Mouse (Mus musculus): ENCODE results near the gene Akap7. TPM values are rescaled to one million over a fixed set of nuclear protein-coding genes. Genes with fewer than 3 reads are reported as not detected.

The Akap7 gene
- polyA plus RNA-seq, 1 experiment = 91.9 TPM

DNA sequence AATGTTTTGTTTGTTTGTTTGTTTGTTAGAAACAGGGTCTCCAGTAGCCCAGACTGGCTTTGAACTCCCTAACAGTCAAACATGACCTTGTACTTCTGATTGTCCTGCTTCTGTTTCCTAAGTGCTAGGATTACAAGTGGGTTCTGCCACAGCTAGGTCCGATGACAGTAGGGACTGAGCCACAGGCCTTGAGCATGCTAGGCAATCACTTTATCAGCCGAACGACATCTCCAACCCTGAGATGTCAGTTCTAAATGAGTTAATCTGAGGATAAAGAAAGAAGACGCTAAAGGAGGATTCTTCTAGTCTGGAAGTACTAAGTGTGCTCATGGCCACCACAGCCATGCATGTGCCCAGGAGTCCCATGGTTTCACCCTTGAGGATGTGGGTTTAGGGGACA, 3.1 kb upstream of the Akap7 start:
- no peak for DNase-seq
- H3K4me3 ChIP-seq (replicated peaks; ENCODE audit: insufficient read depth, low read depth, low read length) = no peak overlapping the region
- H3K27me3 ChIP-seq (ENCODE audit: control insufficient read depth, insufficient read depth, low read length) = peaks cover 3% of the 10 kb centered on the region; the same call in 1 of the 2 replicates
- TF ChIP-seq CTCF (IDR thresholded peaks at IDR 0.05; ENCODE audit: borderline replicate concordance, insufficient read depth, low read depth, low read length) (no peak), POLR2A (IDR thresholded peaks at IDR 0.05; ENCODE audit: borderline replicate concordance, insufficient read depth, low read length) (no peak)
- no peaks in the 10 kb centered on the region for H3K4me1 ChIP-seq (ENCODE audit: control insufficient read depth, insufficient read depth, low read length)
- WGBS = 84% methylated on average over 4 of the region's 4 CpGs
- no peak overlapping the region for H3K27ac ChIP-seq (ENCODE audit: insufficient read depth, low read length)

DNA sequence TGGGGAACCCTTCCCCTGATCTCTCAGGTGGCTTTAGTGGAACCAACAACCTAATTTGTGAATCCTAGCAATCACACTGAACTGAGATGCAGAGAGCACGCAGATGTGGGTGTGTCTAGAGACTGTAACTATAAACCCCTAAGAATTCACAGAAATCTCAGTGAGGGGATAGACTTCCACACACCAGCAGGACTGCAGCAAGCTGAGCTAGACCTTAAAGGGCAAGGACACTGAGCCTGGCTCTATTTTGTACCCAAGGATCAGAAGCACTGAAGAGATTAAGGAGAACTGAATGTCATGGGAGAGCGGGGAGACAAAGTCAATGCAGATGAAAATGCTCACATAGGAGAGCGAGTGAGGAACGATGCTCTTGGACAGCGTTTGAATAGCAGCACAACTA, 2.3 kb upstream of the Akap7 start:
- TF ChIP-seq POLR2A (IDR thresholded peaks at IDR 0.05; ENCODE audit: borderline replicate concordance, insufficient read depth, low read length) (no peak), CTCF (IDR thresholded peaks at IDR 0.05; ENCODE audit: borderline replicate concordance, insufficient read depth, low read depth, low read length) (no peak)
- DNase-seq = no peak
- Histone ChIP-seq H3K4me1 (ENCODE audit: control insufficient read depth, insufficient read depth, low read length) (no peaks in the 10 kb centered on the region), H3K4me3 (replicated peaks; ENCODE audit: insufficient read depth, low read depth, low read length) (no peak overlapping the region), H3K27ac (ENCODE audit: insufficient read depth, low read length) (no peak overlapping the region), H3K27me3 (ENCODE audit: control insufficient read depth, insufficient read depth, low read length) (peaks cover 3% of the 10 kb centered on the region; the same call in 1 of the 2 replicates)
- WGBS = 93% methylated on average over 5 of the region's 5 CpGs

DNA sequence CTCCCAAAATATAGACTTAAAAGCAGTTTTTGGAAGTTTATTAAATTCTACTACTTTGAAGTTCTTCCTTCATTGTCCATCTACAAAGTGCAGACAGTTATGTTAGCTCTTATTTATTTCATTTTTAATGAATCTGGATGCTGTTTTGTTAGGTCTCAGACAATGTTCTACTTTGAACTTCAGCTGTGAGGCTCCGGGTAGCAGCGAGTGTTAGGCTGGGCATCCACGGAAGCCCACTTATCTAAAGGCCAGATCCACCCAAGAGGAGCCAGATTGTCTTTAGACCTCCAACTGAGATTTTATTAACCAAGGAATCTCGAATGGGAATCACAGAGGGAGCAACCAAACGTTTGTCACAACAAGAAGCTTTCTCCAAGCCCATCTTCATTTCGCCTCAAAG, 2.5 kb downstream of the Akap7 start:
- DNase-seq = no peak
- Histone ChIP-seq H3K27me3 (ENCODE audit: control insufficient read depth, insufficient read depth, low read length) (no peaks in the 10 kb centered on the region), H3K4me1 (ENCODE audit: control insufficient read depth, insufficient read depth, low read length) (no peaks in the 10 kb centered on the region), H3K4me3 (replicated peaks; ENCODE audit: insufficient read depth, low read depth, low read length) (no peak overlapping the region), H3K27ac (ENCODE audit: insufficient read depth, low read length) (no peak overlapping the region)
- no peak for TF ChIP-seq CTCF (IDR thresholded peaks at IDR 0.05; ENCODE audit: borderline replicate concordance, insufficient read depth, low read depth, low read length)
- WGBS = 36% methylated on average over 6 of the region's 6 CpGs

DNA sequence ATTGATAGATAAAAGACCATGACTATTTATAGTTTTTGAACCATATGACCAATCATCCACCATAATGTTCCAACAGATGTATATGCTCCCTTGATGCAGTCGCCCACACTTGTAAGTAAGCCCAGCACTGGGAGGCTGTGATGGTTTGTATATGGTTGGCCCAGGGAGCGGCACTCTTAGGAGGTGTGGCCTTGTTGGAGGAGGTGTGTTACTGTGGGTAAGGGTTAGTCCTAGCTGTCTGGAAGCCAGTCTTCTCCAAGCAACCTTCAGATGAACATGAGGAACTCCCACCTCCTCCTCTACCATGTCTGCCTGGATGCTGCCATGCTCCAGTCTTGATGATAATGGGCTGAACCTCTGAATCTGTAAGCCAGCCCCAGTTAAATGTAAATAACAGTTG, 3.1 kb downstream of the Akap7 start:
- no peaks in the 10 kb centered on the region for H3K4me1 ChIP-seq (ENCODE audit: control insufficient read depth, insufficient read depth, low read length)
- 95% methylated on average over 2 of the region's 2 CpGs for WGBS
- no peak overlapping the region for H3K27ac ChIP-seq (ENCODE audit: insufficient read depth, low read length)
- DNase-seq = no peak
- no peak overlapping the region for H3K4me3 ChIP-seq (replicated peaks; ENCODE audit: insufficient read depth, low read depth, low read length)
- no peaks in the 10 kb centered on the region for H3K27me3 ChIP-seq (ENCODE audit: control insufficient read depth, insufficient read depth, low read length)
- TF ChIP-seq CTCF (IDR thresholded peaks at IDR 0.05; ENCODE audit: borderline replicate concordance, insufficient read depth, low read depth, low read length) (no peak), POLR2A (IDR thresholded peaks at IDR 0.05; ENCODE audit: borderline replicate concordance, insufficient read depth, low read length) (no peak)

DNA sequence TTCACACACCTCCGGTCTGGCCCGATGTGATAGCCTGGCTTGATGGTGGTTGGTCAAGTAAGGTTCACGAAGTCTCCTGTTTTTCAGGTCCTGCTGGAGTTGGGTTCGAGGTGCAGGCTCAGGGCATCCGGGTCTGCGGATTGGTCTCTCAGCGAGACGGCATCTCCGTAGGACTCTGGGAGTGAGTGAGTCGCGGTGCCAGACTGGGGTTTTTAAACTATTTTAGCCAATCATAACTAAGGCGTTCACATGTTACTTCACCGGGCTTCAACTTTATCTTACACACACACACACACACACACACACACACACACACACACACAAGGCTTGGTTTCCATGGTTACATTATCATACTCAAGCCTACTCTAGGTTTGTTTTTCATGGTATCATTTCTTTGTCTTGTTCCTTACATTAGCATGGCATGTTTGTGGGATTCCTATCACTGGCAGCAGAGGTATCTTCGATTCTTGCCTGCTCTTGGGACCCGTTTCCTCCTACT, 8.6 kb downstream of the Akap7 start:
- no peak for TF ChIP-seq POLR2A (IDR thresholded peaks at IDR 0.05; ENCODE audit: borderline replicate concordance, insufficient read depth, low read length)
- TF ChIP-seq CTCF (IDR thresholded peaks at IDR 0.05; ENCODE audit: borderline replicate concordance, insufficient read depth, low read depth, low read length) = no peak
- 96% methylated on average over 15 of the region's 15 CpGs for WGBS
- H3K27ac ChIP-seq (ENCODE audit: insufficient read depth, low read length) = no peak overlapping the region
- H3K4me3 ChIP-seq (replicated peaks; ENCODE audit: insufficient read depth, low read depth, low read length) = no peak overlapping the region
- peaks cover 4% of the 10 kb centered on the region; the same call in 1 of the 2 replicates for H3K4me1 ChIP-seq (ENCODE audit: control insufficient read depth, insufficient read depth, low read length)
- no peaks in the 10 kb centered on the region for H3K27me3 ChIP-seq (ENCODE audit: control insufficient read depth, insufficient read depth, low read length)
- DNase-seq = no peak

DNA sequence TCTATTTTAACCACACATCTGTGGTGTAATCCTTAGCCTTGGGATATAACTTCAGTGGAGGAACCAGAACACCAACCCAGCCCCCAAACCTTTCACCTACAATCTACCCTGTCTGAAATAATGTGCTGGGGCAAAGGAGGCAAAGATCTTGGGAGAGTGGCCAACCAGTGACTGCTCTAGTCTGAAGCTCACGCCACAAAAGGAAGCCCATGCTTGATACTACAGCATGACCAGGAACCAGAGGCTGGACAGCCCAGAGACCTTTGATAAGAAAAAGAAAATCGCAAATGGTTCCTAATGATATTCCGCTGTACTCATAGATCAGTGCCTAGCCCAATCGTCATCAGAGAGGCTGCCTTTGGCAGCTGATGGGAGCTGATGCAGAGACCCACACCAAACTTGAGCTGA, 9.4 kb downstream of the Akap7 start:
- peaks cover 4% of the 10 kb centered on the region; the same call in 1 of the 2 replicates for H3K4me1 ChIP-seq (ENCODE audit: control insufficient read depth, insufficient read depth, low read length)
- H3K27ac ChIP-seq (ENCODE audit: insufficient read depth, low read length) = no peak overlapping the region
- no peaks in the 10 kb centered on the region for H3K27me3 ChIP-seq (ENCODE audit: control insufficient read depth, insufficient read depth, low read length)
- H3K4me3 ChIP-seq (replicated peaks; ENCODE audit: insufficient read depth, low read depth, low read length) = no peak overlapping the region
- 85% methylated on average over 4 of the region's 4 CpGs for WGBS
- no peak for TF ChIP-seq POLR2A (IDR thresholded peaks at IDR 0.05; ENCODE audit: borderline replicate concordance, insufficient read depth, low read length)
- TF ChIP-seq CTCF (IDR thresholded peaks at IDR 0.05; ENCODE audit: borderline replicate concordance, insufficient read depth, low read depth, low read length) = no peak
- DNase-seq = no peak

DNA sequence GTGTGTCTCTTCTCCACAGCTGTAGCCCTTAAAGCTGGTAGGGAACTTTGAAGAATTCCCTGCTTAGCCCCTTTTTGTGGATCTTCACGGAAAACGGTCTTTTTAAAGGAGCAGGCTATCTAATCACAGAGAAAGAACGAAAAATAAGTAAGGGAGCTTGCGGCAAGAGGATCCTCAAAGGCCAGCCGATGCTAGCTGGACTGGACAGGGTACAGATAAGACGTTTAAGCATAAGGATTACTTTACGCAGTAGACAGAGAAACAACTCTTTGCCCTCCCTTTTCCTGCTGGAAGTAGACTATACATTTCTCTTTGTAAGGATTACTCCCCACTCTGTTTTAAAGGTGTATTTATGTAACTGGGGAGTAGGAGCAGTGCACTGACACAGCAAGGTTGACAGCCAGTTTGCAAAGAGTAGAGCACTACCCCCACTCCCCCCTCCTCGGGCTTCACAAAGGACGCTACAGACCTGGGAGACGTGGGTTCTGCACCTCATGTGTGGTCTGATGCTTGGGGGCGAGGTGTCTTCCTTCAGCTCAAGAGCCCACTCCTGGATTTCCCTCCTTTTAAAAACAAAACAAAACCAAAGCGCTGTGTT, 9.9 kb downstream of the Akap7 start:
- peak overlapping the region; percentile 22 for H3K4me3 ChIP-seq (replicated peaks; ENCODE audit: insufficient read depth, low read depth, low read length)
- 46% methylated on average over 12 of the region's 12 CpGs for WGBS
- no peak for DNase-seq
- H3K27me3 ChIP-seq (ENCODE audit: control insufficient read depth, insufficient read depth, low read length) = no peaks in the 10 kb centered on the region
- TF ChIP-seq CTCF (IDR thresholded peaks at IDR 0.05; ENCODE audit: borderline replicate concordance, insufficient read depth, low read depth, low read length) = no peak
- no peak for TF ChIP-seq POLR2A (IDR thresholded peaks at IDR 0.05; ENCODE audit: borderline replicate concordance, insufficient read depth, low read length)
- peaks cover 4% of the 10 kb centered on the region; the same call in 1 of the 2 replicates for H3K4me1 ChIP-seq (ENCODE audit: control insufficient read depth, insufficient read depth, low read length)
- H3K27ac ChIP-seq (ENCODE audit: insufficient read depth, low read length) = no peak overlapping the region

DNA sequence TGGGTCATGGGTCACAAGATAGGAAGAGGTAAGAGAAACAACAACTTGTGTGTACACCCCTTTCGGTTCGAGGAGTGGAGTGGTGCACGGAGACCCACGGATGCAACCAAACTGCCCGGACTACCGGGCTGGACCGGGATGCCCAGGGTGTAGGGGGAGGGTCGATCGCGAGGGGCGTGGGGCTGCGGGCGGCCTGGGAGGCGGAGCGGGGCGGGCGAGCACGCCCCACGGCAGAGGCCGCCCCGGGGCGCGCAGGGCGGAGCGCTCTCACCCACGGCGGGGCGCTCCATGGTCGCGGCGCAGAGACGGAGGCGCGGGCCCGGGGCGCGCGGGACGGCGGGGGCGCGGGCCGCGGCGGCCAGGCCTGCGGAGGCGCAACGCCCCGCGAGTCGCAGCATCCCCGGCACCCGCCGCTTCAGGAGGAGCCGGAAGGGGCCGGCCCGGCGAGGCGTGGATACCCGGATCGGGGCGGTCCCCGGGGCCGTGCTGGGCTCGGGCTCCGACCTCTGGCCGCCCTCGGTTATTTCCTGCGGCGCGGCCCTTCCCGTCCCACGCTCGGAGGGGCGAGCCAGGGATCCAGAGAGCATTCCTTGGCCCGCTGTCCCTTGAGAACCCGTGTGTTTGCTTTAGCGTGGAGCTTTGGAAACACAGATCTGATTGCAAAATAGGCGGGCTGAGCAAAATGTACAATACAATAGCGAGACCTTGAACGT, 10.9 kb downstream of the Akap7 start:
- Histone ChIP-seq H3K4me3 (replicated peaks; ENCODE audit: insufficient read depth, low read depth, low read length) (peak overlapping the region; percentile 74), H3K27ac (ENCODE audit: insufficient read depth, low read length) (peak overlapping the region; percentile 69), H3K27me3 (ENCODE audit: control insufficient read depth, insufficient read depth, low read length) (no peaks in the 10 kb centered on the region), H3K4me1 (ENCODE audit: control insufficient read depth, insufficient read depth, low read length) (peaks cover 4% of the 10 kb centered on the region; the same call in 1 of the 2 replicates)
- TF ChIP-seq CTCF (IDR thresholded peaks at IDR 0.05; ENCODE audit: borderline replicate concordance, insufficient read depth, low read depth, low read length) (no peak), POLR2A (IDR thresholded peaks at IDR 0.05; ENCODE audit: borderline replicate concordance, insufficient read depth, low read length) (peak; percentile 50; the same call in 1 of the 2 replicates)
- under 1% methylated on average over 75 of the region's 81 CpGs for WGBS
- DNase-seq = peak; percentile 82 to 87
